ENCODE assay signal across 11 mouse cellular contexts in genomic region chr10:84963726-84964125, GRCm38 (mm10). TPM values are rescaled to one million over a fixed set of nuclear protein-coding genes. Genes with fewer than 3 reads are reported as not detected.
DNase-seq lines count a peak whose midpoint lies in the region; ATAC-seq lines count a peak whose summit lies in the region.
"Had no signal": no experiment of that assay in that cellular context is flagged by ENCODE, and none has a peak within 500 bp of the region (broad histone marks: within the 10 kb centered on the region; RNA-seq: fewer than 3 reads in every experiment).

No protein-coding gene starts in this region.

- ATAC-seq in hindbrain, embryonic 13.5 days (ENCODE audit: low FRiP score) = 0 out of 2 replicates have a peak, but pooled peaks have one; percentile 17
- no peak for ATAC-seq in hindbrain, embryonic 11.5 days (ENCODE audit: low FRiP score)
- ATAC-seq in megakaryocyte progenitor cell, adult 5-6 weeks (replicated peaks; ENCODE audit: poor library complexity) = no peak
- ATAC-seq: intestine, postnatal 0 days had no signal

- peak overlapping the region; percentile 3 for H3K27ac ChIP-seq in hindbrain, embryonic 13.5 days
- no peak overlapping the region for H3K27ac ChIP-seq in hindbrain, embryonic 11.5 days (ENCODE audit: low read depth, low read length)
- H3K27ac ChIP-seq: macrophage had no signal

- H3K4me1 ChIP-seq in hindbrain, embryonic 13.5 days (replicated peaks) = peaks cover 42% of the 10 kb centered on the region
- H3K4me1 ChIP-seq in hindbrain, embryonic 11.5 days (replicated peaks; ENCODE audit: control insufficient read depth, insufficient read depth, low read length) = peaks cover 6% of the 10 kb centered on the region

- WGBS in hindbrain, embryonic 13.5 days = 52% methylated on average over 3 of the region's 3 CpGs
- 87% methylated on average over 3 of the region's 3 CpGs for WGBS in hindbrain, embryonic 11.5 days

- H3K4me2 ChIP-seq in hindbrain, embryonic 13.5 days = no peak overlapping the region
- no peak overlapping the region for H3K4me2 ChIP-seq in hindbrain, embryonic 11.5 days (replicated peaks; ENCODE audit: low read depth, low read length)

- no peak overlapping the region for H3K9ac ChIP-seq in hindbrain, embryonic 13.5 days
- no peak overlapping the region for H3K9ac ChIP-seq in hindbrain, embryonic 11.5 days (ENCODE audit: low read depth, low read length)

- no peak for DNase-seq in hindbrain, embryonic 11.5 days (ENCODE audit: low spot score)
- DNase-seq in cerebellum, postnatal 10 days = peak; percentile 55 to 66
- DNase-seq in layer of hippocampus, adult 9-10 months (ENCODE audit: low spot score) = peak; percentile 88
- DNase-seq in right cerebral cortex, adult 2 months (ENCODE audit: low spot score in 2 of 2) = peak; percentile 79 to 81
- no peak for DNase-seq in kidney, adult 18-20 months
- DNase-seq in adrenal gland, postnatal 25 days = no peak

- H3K4me3 ChIP-seq in hindbrain, embryonic 13.5 days = no peak overlapping the region
- no peak overlapping the region for H3K4me3 ChIP-seq in hindbrain, embryonic 11.5 days (ENCODE audit: low read depth, low read length)

- peaks cover 15% of the 10 kb centered on the region for H3K36me3 ChIP-seq in hindbrain, embryonic 13.5 days
- no peaks in the 10 kb centered on the region for H3K36me3 ChIP-seq in hindbrain, embryonic 11.5 days (ENCODE audit: control insufficient read depth, insufficient read depth, low read length)

- no peaks in the 10 kb centered on the region for H3K9me3 ChIP-seq in hindbrain, embryonic 13.5 days
- H3K9me3 ChIP-seq in hindbrain, embryonic 11.5 days (ENCODE audit: control insufficient read depth, low read length) = no peaks in the 10 kb centered on the region

- no peaks in the 10 kb centered on the region for H3K27me3 ChIP-seq in hindbrain, embryonic 13.5 days
- no peaks in the 10 kb centered on the region for H3K27me3 ChIP-seq in hindbrain, embryonic 11.5 days (ENCODE audit: control insufficient read depth, insufficient read depth, low read length)
- H3K27me3 ChIP-seq: CH12.LX had no signal

RNA-seq across cellular contexts. Expression of gene Ric8b, which starts 46.3 kb away (rescaled TPM):
- polyA plus RNA-seq in hindbrain, embryonic 13.5 days (2015; fragmentation: Nextera tagmentation; extraction: Ambion mirVana) = 49.6 and 49.9 TPM in 2 replicates
- polyA plus RNA-seq in hindbrain, embryonic 11.5 days (2014; fragmentation: Nextera tagmentation; extraction: Ambion mirVana) = 31.2 and 33.7 TPM in 2 replicates
- 13.9 and 15.3 TPM in 2 replicates for total RNA-seq in megakaryocyte progenitor cell, adult 5-6 weeks (2015)
- total RNA-seq in megakaryocyte progenitor cell, adult 5-6 weeks (2017) = 13.3 and 15.1 TPM in 2 replicates
- 32.3 and 35.6 TPM in 2 replicates for total RNA-seq in adrenal gland, postnatal 25 days (2021)

Comparison
In these comparisons a context has a peak if more than half of its experiments do, and no peak if none do; other contexts are left out.
1. DNase-seq: peak in cerebellum, postnatal 10 days (2 of 2), layer of hippocampus, adult 9-10 months (single experiment) and right cerebral cortex, adult 2 months (2 of 2); none in hindbrain, embryonic 11.5 days (single experiment), kidney, adult 18-20 months (single experiment) and adrenal gland, postnatal 25 days (single experiment).